Mouse (Mus musculus) forebrain, embryonic 15.5 days (tissue): ENCODE data around the gene Gabrr2. TPM values are rescaled to one million over a fixed set of nuclear protein-coding genes. Genes with fewer than 3 reads are reported as not detected.
A peak's percentile ranks its signal among the peaks of the same experiment; 100 is the strongest.

ENCODE experiments used
- ATAC-seq: fragments of 200-750 bp; cut with Nextera tagmentation; replicated peaks from 2 replicates; pipeline ENCODE4 v1.8.0; 2017; ENCODE audit warnings: mild to moderate bottlenecking, moderate TSS enrichment, moderate library complexity
- H3K27ac ChIP-seq: fragments of 300-500 bp; sonication (generic); replicated peaks from 2 replicates; pipeline ENCODE4 v1.5.1; 2015; ENCODE audit warnings: mild to moderate bottlenecking, inconsistent platforms
- H3K27me3 ChIP-seq: fragments of 300-500 bp; sonication (generic); 2 replicates; pipeline ENCODE4 v1.6.1; 2015; ENCODE audit warnings: inconsistent platforms
- H3K36me3 ChIP-seq: fragments of 300-500 bp; sonication (generic); 2 replicates; pipeline ENCODE4 v1.6.1; 2015; ENCODE audit warnings: mild to moderate bottlenecking, inconsistent platforms
- H3K4me1 ChIP-seq: fragments of 300-500 bp; sonication (generic); 2 replicates; pipeline ENCODE4 v1.6.1; 2015; ENCODE audit warnings: inconsistent platforms
- H3K4me2 ChIP-seq: fragments of 300-500 bp; sonication (generic); replicated peaks from 2 replicates; pipeline ENCODE4 v1.6.1; 2015; ENCODE audit warnings: mild to moderate bottlenecking, inconsistent platforms
- H3K4me3 ChIP-seq: fragments of 300-500 bp; sonication (generic); 2 replicates; pipeline ENCODE4 v1.5.1; 2015; ENCODE audit warnings: mild to moderate bottlenecking, inconsistent platforms
- H3K9ac ChIP-seq: fragments of 300-500 bp; sonication (generic); replicated peaks from 2 replicates; pipeline ENCODE4 v1.6.1; 2015; ENCODE audit warnings: mild to moderate bottlenecking, inconsistent platforms
- H3K9me3 ChIP-seq: fragments of 300-500 bp; sonication (generic); 2 replicates; pipeline ENCODE4 v1.6.1; 2016; ENCODE audit warnings: inconsistent platforms
- WGBS: fragments of 180-500 bp; shearing (Covaris S2); methylation state at CpG from one replicate; pipeline ENCODE4 v1.1.7; 2015; ENCODE audit warnings: mixed read lengths; 5-methylcytosine and 5-hydroxymethylcytosine counted together
- polyA plus RNA-seq: library from polyadenylated mRNA; unstranded; fragments of >200 nt; fragmentation: Nextera tagmentation; extraction: Ambion mirVana; gene quantifications from 2 replicates; pipeline ENCODE4 v1.2.1, GENCODE M21; 2015

The Gabrr2 gene
- polyA plus RNA-seq, 1 experiment from 2014 or later: 0.48 TPM

DNA sequence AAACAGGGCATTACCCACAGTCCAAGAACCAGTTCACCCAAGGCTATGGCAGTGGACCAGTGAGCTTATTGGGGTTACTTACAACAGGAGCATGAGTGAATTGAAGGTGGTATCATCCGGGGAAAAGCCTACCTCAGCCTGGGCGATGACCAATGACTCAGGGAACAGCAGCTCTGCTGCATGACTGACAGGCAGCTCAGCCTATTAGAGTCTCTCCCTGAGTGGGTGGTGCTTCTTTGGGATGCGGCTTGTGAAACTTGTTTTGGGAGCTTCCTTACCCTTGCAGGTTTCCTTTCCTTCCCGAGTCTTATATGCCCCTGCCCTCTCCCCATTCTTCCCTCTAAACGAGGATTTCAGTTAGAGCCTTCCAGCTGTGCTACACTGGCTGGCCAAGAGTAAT lies 10.1 kb upstream of the Gabrr2 start:
- peaks cover 44% of the 10 kb centered on the region for H3K36me3 ChIP-seq
- H3K4me3 ChIP-seq: no peak overlapping the region
- no peak overlapping the region for H3K9ac ChIP-seq
- H3K4me1 ChIP-seq: no peaks in the 10 kb centered on the region
- H3K27ac ChIP-seq: no peak overlapping the region
- no peak overlapping the region for H3K4me2 ChIP-seq
- WGBS: 84% methylated on average over 5 of the region's 5 CpGs
- H3K27me3 ChIP-seq: no peaks in the 10 kb centered on the region
- ATAC-seq: no peak
- H3K9me3 ChIP-seq: no peaks in the 10 kb centered on the region

DNA sequence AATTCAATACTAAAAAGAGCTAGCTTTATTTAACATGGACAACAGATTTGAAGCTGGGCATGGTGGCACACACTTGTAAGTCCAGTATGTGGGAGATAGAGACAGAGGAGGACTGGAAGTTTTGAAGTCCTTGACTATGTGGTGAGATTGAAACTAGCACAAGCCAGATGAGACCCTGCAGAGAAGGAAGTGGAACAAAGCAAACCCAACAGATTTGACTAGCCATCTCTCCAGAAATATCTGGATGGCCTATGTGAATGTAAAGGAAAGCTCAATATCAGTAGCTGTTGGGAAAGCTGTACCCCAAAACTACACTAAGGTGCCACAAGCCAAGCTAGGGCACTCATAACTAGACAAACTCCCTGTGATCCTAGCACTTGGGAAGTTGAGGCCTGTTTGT lies 8.4 kb upstream of the Gabrr2 start:
- Histone ChIP-seq H3K27ac (no peak overlapping the region), H3K9me3 (no peaks in the 10 kb centered on the region), H3K4me3 (no peak overlapping the region), H3K4me2 (no peak overlapping the region), H3K27me3 (no peaks in the 10 kb centered on the region), H3K9ac (no peak overlapping the region), H3K4me1 (no peaks in the 10 kb centered on the region), H3K36me3 (peaks cover 29% of the 10 kb centered on the region)
- no peak for ATAC-seq

DNA sequence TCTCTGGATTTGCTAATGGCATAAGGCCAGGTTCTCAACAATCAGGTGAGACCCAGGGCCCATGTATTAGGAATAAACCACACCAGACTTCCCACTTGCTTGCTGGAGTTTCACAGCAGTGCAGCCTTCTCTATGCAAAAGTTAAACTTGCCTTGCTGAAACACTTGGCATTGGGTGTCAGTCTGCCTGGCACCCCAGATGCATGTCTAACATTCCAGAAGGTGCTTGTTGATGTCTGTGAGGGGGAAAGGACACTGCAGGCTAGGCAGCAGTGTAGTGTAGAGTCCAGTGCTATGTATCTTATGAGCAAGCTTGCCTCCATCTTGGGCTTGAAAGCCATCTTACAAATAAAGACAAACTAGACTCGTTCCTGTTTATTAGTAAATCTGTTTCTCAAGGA lies 6.5 kb upstream of the Gabrr2 start:
- Histone ChIP-seq H3K4me3 (no peak overlapping the region), H3K9me3 (no peaks in the 10 kb centered on the region), H3K27ac (no peak overlapping the region), H3K36me3 (peaks cover 13% of the 10 kb centered on the region), H3K4me2 (no peak overlapping the region), H3K27me3 (no peaks in the 10 kb centered on the region), H3K9ac (no peak overlapping the region), H3K4me1 (no peaks in the 10 kb centered on the region)
- WGBS: 90% methylated on average over 1 of the region's 1 CpGs
- ATAC-seq: no peak

DNA sequence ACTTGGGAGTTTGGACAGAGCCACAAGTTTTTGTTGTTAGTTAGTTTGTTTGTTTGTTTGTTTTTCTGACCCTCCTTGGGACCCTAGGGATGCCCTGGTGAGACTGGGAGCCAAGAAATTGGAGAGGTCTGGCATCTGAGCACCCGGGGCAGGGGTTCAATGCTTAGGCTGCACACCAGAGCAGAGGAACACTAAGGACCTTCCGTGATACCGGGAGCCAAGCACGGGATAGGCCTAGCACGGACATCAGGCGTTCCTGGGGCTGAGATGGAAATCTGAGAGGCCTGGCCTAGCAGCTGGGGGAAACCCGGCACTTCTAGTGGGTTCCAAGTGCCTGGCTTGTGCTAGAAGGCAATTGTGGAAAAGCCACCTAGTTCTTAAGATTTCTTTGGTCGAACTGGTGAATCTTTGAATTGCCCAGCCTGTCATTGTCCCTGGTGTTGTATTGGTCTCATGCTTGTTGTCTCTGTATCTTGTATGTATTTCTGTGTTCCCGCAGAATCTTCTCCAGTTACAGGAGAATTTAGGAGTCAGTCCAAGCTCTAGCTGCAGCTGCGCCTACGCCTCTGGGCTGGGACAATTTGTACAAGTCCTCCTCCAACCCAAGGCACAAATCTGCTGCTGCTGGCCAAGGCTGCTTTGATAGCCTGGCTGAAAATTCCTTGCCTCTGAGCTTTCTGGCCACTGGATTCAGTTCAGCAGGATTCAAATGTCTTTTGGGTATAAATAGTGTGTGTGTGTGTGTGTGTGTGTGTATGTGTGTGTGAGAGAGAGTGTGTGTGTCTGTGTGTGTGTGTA lies 4.7 kb upstream of the Gabrr2 start:
- no peak overlapping the region for H3K4me3 ChIP-seq
- no peaks in the 10 kb centered on the region for H3K36me3 ChIP-seq
- WGBS: 84% methylated on average over 11 of the region's 11 CpGs
- no peak overlapping the region for H3K27ac ChIP-seq
- no peak for ATAC-seq
- H3K4me2 ChIP-seq: no peak overlapping the region
- no peaks in the 10 kb centered on the region for H3K27me3 ChIP-seq
- H3K9ac ChIP-seq: no peak overlapping the region
- H3K9me3 ChIP-seq: no peaks in the 10 kb centered on the region
- H3K4me1 ChIP-seq: no peaks in the 10 kb centered on the region

DNA sequence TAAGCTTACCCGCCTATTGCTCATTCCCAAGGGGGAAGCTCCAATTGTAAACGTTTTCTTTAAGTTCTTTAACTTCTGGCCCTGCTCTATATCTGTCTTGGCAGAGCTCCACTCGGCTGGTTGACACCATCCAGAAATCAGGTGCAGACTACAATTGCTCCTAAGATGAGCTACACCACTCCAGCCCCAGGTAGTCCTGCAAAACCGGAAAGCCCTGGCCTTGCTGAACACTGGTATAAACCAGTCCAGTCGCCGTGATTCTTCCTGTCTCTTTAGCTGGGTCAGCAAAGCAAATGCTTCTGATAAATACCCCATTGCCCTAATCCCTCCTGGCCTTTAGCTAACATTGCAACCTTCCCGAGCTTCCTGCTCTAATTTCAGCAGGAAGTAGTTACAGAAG lies 1.6 kb upstream of the Gabrr2 start:
- Histone ChIP-seq H3K27me3 (no peaks in the 10 kb centered on the region), H3K4me3 (no peak overlapping the region), H3K4me1 (no peaks in the 10 kb centered on the region), H3K36me3 (no peaks in the 10 kb centered on the region), H3K27ac (no peak overlapping the region), H3K9ac (no peak overlapping the region), H3K4me2 (no peak overlapping the region), H3K9me3 (no peaks in the 10 kb centered on the region)
- ATAC-seq: no peak
- WGBS: 63% methylated on average over 7 of the region's 7 CpGs

DNA sequence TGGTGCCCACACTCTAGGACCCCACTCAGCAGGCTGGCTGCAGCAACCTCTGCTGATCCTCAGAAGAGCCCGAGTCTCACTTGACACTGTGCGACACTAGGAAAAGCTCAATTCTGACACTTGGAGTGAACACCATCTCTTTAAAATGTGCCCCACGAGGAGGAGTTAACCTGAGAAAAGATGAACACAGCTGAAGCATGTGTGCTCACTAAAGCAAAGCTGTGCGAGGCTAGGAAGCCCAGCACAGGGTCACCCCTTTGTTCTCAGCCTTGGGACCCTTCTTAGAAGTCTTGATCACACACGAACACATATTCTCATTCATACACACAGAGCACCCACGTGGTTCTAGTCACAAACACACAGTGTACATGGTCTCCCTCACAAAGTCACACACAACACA lies 2.2 kb downstream of the Gabrr2 start:
- no peaks in the 10 kb centered on the region for H3K36me3 ChIP-seq
- H3K4me3 ChIP-seq: no peak overlapping the region
- no peak overlapping the region for H3K4me2 ChIP-seq
- WGBS: 79% methylated on average over 6 of the region's 6 CpGs
- no peak for ATAC-seq
- no peaks in the 10 kb centered on the region for H3K9me3 ChIP-seq
- H3K27ac ChIP-seq: no peak overlapping the region
- H3K27me3 ChIP-seq: no peaks in the 10 kb centered on the region
- H3K9ac ChIP-seq: no peak overlapping the region
- peaks cover 10% of the 10 kb centered on the region; the same call in 1 of the 2 replicates for H3K4me1 ChIP-seq

DNA sequence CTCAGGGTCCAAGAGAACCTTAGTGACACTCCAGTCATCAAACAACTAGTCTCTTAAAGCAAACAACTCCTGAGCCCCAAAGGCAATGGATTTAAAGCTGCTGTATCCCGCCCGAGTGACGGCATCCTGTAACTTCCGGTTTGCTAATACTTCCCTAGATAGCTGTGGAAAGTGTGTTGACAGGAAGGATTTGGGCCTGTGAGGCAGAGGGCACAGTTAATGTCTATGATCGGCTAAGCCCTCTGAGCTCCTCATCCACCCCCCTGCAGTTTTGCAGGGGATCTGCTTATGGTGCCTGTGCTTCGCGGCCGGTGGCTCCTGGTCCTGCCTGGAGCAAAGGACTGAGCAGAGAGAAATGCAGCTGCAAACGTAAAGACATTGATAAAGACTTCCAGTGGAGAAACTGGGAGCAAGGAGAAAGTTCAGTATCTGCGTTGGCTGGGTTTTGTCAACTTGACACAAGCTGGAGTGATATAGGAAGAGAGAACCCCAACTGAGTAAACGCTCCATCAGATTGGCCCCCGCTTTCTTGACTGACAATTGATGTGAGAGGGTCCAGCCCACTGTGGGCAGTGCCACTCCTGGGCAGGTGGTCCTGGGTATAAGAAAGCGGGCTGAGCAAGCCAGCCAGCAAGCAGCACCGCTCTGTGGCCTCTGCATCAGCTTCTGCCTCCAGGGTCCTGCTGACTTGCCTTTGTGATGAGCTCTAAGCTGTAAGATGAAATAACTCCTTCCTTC lies 3.6 kb downstream of the Gabrr2 start:
- no peaks in the 10 kb centered on the region for H3K9me3 ChIP-seq
- no peak overlapping the region for H3K27ac ChIP-seq
- no peaks in the 10 kb centered on the region for H3K36me3 ChIP-seq
- H3K4me3 ChIP-seq: no peak overlapping the region
- ATAC-seq: no peak
- H3K4me1 ChIP-seq: peaks cover 10% of the 10 kb centered on the region; the same call in 1 of the 2 replicates
- 70% methylated on average over 14 of the region's 14 CpGs for WGBS
- H3K9ac ChIP-seq: no peak overlapping the region
- H3K4me2 ChIP-seq: no peak overlapping the region
- H3K27me3 ChIP-seq: no peaks in the 10 kb centered on the region

DNA sequence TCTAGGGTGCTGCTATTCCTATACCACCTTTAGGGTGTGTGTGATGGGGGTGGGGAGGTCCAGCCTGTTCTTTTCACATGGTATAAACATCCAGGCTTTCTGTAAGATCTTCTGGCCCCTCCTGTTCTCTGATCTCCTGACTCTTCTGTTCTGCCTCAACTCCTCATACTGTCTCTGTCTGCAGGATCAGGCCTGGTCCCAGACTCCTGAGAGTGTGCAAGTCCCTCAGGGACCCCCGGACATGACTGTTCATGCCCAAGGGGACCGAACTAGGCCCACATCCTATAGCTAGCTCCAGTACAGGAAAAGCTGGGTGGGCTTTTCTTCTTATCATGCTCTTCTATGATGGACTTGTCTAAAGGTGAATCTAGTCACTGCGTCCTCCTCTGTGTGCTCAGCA lies 4.5 kb downstream of the Gabrr2 start:
- no peaks in the 10 kb centered on the region for H3K27me3 ChIP-seq
- no peak overlapping the region for H3K9ac ChIP-seq
- no peak overlapping the region for H3K27ac ChIP-seq
- no peaks in the 10 kb centered on the region for H3K36me3 ChIP-seq
- no peak overlapping the region for H3K4me2 ChIP-seq
- H3K4me1 ChIP-seq: peaks cover 10% of the 10 kb centered on the region; the same call in 1 of the 2 replicates
- WGBS: 97% methylated on average over 3 of the region's 3 CpGs
- ATAC-seq: no peak
- no peak overlapping the region for H3K4me3 ChIP-seq
- H3K9me3 ChIP-seq: no peaks in the 10 kb centered on the region

DNA sequence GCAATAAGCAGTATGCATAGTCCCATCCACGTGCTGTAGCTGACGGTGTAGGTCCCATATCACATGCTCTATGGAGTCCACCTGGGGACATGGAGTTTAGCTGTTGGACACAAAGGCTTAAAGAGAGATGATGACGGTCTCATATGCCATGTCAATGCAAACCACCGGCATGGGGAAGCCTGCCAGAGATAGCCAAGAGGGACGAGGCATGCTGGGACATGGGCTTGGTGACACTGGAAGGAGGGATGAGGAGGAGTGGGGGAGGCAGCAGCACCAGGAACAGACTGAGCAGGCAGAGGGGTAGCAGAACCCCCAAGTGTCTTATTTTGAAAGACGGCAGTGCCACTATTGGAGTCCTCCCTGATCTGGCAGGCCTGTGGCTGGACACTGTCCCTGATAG lies 5.0 kb downstream of the Gabrr2 start:
- Histone ChIP-seq H3K4me1 (peaks cover 10% of the 10 kb centered on the region; the same call in 1 of the 2 replicates), H3K4me3 (no peak overlapping the region), H3K36me3 (no peaks in the 10 kb centered on the region), H3K27ac (no peak overlapping the region), H3K27me3 (no peaks in the 10 kb centered on the region), H3K4me2 (no peak overlapping the region), H3K9ac (no peak overlapping the region), H3K9me3 (no peaks in the 10 kb centered on the region)
- no peak for ATAC-seq
- 90% methylated on average over 6 of the region's 6 CpGs for WGBS

DNA sequence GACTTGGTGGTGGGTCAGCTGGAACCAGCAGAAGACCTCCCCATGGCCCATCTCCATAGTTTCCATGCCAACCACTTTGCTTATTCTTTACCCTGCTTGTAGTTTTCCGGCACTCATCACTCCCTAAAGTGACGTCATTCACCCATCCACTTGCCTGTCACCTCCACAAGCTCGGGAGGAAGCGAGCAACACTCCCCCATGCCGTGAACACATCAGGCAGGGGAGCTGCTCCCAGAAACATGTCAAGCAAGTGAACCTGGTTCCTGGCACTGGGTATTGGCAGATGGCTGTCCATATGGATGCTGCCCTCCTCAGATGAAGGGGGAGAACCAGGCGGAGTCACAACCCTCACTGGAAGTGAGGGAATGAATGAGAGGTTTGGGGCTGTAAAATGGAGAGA lies 6.1 kb downstream of the Gabrr2 start:
- no peak overlapping the region for H3K27ac ChIP-seq
- H3K4me2 ChIP-seq: no peak overlapping the region
- H3K9me3 ChIP-seq: no peaks in the 10 kb centered on the region
- H3K4me1 ChIP-seq: peaks cover 10% of the 10 kb centered on the region; the same call in 1 of the 2 replicates
- ATAC-seq: peak; percentile 87
- no peaks in the 10 kb centered on the region for H3K36me3 ChIP-seq
- H3K27me3 ChIP-seq: no peaks in the 10 kb centered on the region
- WGBS: 58% methylated on average over 6 of the region's 6 CpGs
- H3K4me3 ChIP-seq: no peak overlapping the region
- no peak overlapping the region for H3K9ac ChIP-seq

DNA sequence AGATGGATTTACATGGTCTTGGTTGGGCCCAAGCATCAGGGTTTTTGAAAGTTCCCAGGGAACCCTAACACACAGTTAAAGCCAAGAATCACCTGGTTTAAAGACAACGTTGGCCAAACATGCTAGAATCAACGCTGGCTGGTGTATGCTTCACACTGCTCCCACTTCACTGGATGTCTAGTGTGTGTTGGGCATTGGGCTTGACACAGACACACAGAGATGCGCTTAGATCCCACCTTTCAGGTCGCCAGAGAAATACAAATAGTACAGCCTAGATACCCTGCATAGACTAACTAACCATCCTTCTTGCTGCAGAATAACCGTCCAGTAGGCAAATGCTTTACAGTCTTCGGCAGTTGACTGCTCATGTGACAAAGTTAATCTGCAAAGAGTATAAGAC lies 7.5 kb downstream of the Gabrr2 start:
- WGBS: 90% methylated on average over 6 of the region's 6 CpGs
- Histone ChIP-seq H3K9me3 (no peaks in the 10 kb centered on the region), H3K4me3 (no peak overlapping the region), H3K36me3 (no peaks in the 10 kb centered on the region), H3K4me2 (no peak overlapping the region), H3K9ac (no peak overlapping the region), H3K4me1 (peaks cover 10% of the 10 kb centered on the region; the same call in 1 of the 2 replicates), H3K27ac (no peak overlapping the region), H3K27me3 (no peaks in the 10 kb centered on the region)
- no peak for ATAC-seq

DNA sequence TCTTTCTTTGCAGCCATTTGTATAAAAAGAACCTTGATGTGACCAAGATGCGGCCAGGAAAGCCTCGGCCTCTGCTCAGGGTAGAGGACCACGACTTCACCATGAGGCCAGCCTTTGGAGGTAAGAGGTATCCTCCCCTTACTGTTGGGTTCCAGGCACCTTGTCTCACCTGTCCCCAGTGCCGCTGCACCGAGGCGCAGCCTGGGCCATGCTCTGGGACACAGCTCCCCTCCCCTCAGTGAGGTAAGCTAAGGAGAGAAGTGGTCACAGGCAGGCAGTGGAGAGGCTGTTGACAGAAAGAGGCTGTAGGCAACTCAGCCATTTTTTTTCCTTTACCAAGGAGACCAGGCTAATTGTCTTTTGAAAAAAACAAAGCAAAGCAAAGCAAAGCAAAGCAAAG lies 8.5 kb downstream of the Gabrr2 start:
- Histone ChIP-seq H3K4me2 (no peak overlapping the region), H3K4me3 (no peak overlapping the region), H3K9me3 (no peaks in the 10 kb centered on the region), H3K36me3 (no peaks in the 10 kb centered on the region), H3K27me3 (no peaks in the 10 kb centered on the region), H3K4me1 (peaks cover 10% of the 10 kb centered on the region; the same call in 1 of the 2 replicates), H3K27ac (no peak overlapping the region), H3K9ac (no peak overlapping the region)
- WGBS: 92% methylated on average over 6 of the region's 6 CpGs
- ATAC-seq: no peak
